ENCODE assay signal across 26 mouse cellular contexts in genomic region chr8:125406453-125406852, GRCm38 (mm10).
A peak's percentile ranks its signal among the peaks of the same experiment; 100 is the strongest.
DNase-seq lines count a peak whose midpoint lies in the region; ATAC-seq and TF ChIP-seq lines count a peak whose summit lies in the region.
"Had no signal": no experiment of that assay in that cellular context is flagged by ENCODE, and none has a peak within 500 bp of the region (broad histone marks: within the 10 kb centered on the region; RNA-seq: fewer than 3 reads in every experiment).

No protein-coding gene starts in this region.

- ATAC-seq in heart, embryonic 14.5 days (ENCODE audit: insufficient number of reproducible peaks, insufficient read depth, low FRiP score, low read depth), result no peak
- 0 out of 2 replicates have a peak, but pooled peaks have one; percentile 36 for ATAC-seq in hindbrain, embryonic 12.5 days (ENCODE audit: low FRiP score)
- ATAC-seq in hindbrain, embryonic 14.5 days (ENCODE audit: low FRiP score), result no peak
- peak; percentile 62; the same call in 1 of the 2 replicates for ATAC-seq in midbrain, postnatal 0 days (ENCODE audit: low FRiP score)
- no peak for ATAC-seq in midbrain, embryonic 11.5 days (ENCODE audit: low FRiP score)
- ATAC-seq: activated CD4-positive, CD25-positive, alpha-beta regulatory T cell, adult 4 months; forebrain, postnatal 0 days; intestine, postnatal 0 days; liver, embryonic 12.5 days; liver, postnatal 0 days; midbrain, embryonic 15.5 days had no signal

- no peak overlapping the region for H3K4me2 ChIP-seq in heart, embryonic 14.5 days (ENCODE audit: low read length)
- no peak overlapping the region for H3K4me2 ChIP-seq in hindbrain, embryonic 12.5 days (replicated peaks)
- H3K4me2 ChIP-seq in hindbrain, embryonic 14.5 days (replicated peaks), result no peak overlapping the region
- H3K4me2 ChIP-seq in midbrain, postnatal 0 days (ENCODE audit: low read depth, low read length, poor library complexity, severe bottlenecking), result no peak overlapping the region
- no peak overlapping the region for H3K4me2 ChIP-seq in midbrain, embryonic 11.5 days
- H3K4me2 ChIP-seq: embryonic facial prominence, embryonic 15.5 days; forebrain, embryonic 12.5 days; liver, embryonic 12.5 days; midbrain, embryonic 15.5 days; neural tube, embryonic 13.5 days had no signal

- TF ChIP-seq CTCF in midbrain, postnatal 0 days (IDR thresholded peaks at IDR 0.05), result no peak

- DNase-seq in heart, adult 18-20 months, result no peak
- no peak for DNase-seq in hindbrain, embryonic 14.5 days (ENCODE audit: low spot score)
- peak; percentile 40 for DNase-seq in midbrain, postnatal 0 days (ENCODE audit: low spot score)
- no peak for DNase-seq in midbrain, embryonic 11.5 days (ENCODE audit: low spot score, missing footprints)
- no peak for DNase-seq in natural killer cell, adult 2 months (ENCODE audit: low spot score in 2 of 2)
- DNase-seq: B cell, adult 2 months; cerebellum, adult 2 months; forebrain, postnatal 0 days; kidney, adult 9 months; kidney, postnatal 10 days; layer of hippocampus, postnatal 36 days; left cerebral cortex, postnatal 4 days; liver, postnatal 0 days; lung, postnatal 36 days; thymus, postnatal 4 days had no signal

- H3K27me3 ChIP-seq in heart, embryonic 14.5 days (ENCODE audit: control insufficient read depth, insufficient read depth, low read length), result no peaks in the 10 kb centered on the region
- H3K27me3 ChIP-seq in hindbrain, embryonic 12.5 days, result no peaks in the 10 kb centered on the region
- no peaks in the 10 kb centered on the region for H3K27me3 ChIP-seq in hindbrain, embryonic 14.5 days (ENCODE audit: control insufficient read depth, insufficient read depth, low read length)
- H3K27me3 ChIP-seq in midbrain, postnatal 0 days (ENCODE audit: insufficient read depth, low read length), result no peaks in the 10 kb centered on the region
- H3K27me3 ChIP-seq in midbrain, embryonic 11.5 days (ENCODE audit: control insufficient read depth, insufficient read depth, low read length), result no peaks in the 10 kb centered on the region
- H3K27me3 ChIP-seq: embryonic facial prominence, embryonic 15.5 days; forebrain, embryonic 12.5 days; liver, embryonic 12.5 days; midbrain, embryonic 15.5 days; neural tube, embryonic 13.5 days had no signal

- H3K27ac ChIP-seq in heart, embryonic 14.5 days (replicated peaks in 1 of 2; ENCODE audit: control insufficient read depth in 1 of 2, insufficient read depth in 1 of 2, low read depth in 2 of 2, low read length in 2 of 2), result peak overlapping the region; percentile 65 to 71
- H3K27ac ChIP-seq in hindbrain, embryonic 12.5 days, result 0 out of 2 replicates have a peak overlapping the region, but pooled peaks have one; percentile 23
- no peak overlapping the region for H3K27ac ChIP-seq in hindbrain, embryonic 14.5 days
- H3K27ac ChIP-seq in midbrain, postnatal 0 days (ENCODE audit: low read depth, low read length), result no peak overlapping the region
- no peak overlapping the region for H3K27ac ChIP-seq in midbrain, embryonic 11.5 days (ENCODE audit: low read depth, low read length)
- H3K27ac ChIP-seq: embryonic facial prominence, embryonic 10.5 days; embryonic facial prominence, embryonic 15.5 days; forebrain, embryonic 12.5 days; liver, embryonic 12.5 days; midbrain, embryonic 15.5 days; neural tube, embryonic 13.5 days had no signal

- no peak overlapping the region for H3K4me3 ChIP-seq in heart, embryonic 14.5 days (ENCODE audit: control insufficient read depth in 1 of 2, insufficient read depth in 1 of 2, low read depth in 1 of 2, low read length in 2 of 2)
- H3K4me3 ChIP-seq in hindbrain, embryonic 12.5 days, result no peak overlapping the region
- no peak overlapping the region for H3K4me3 ChIP-seq in hindbrain, embryonic 14.5 days (replicated peaks; ENCODE audit: low read length)
- H3K4me3 ChIP-seq in midbrain, postnatal 0 days (ENCODE audit: low read depth, low read length), result no peak overlapping the region
- no peak overlapping the region for H3K4me3 ChIP-seq in midbrain, embryonic 11.5 days (ENCODE audit: low read depth, low read length)
- H3K4me3 ChIP-seq: embryonic facial prominence, embryonic 10.5 days; embryonic facial prominence, embryonic 15.5 days; forebrain, embryonic 12.5 days; liver, embryonic 12.5 days; midbrain, embryonic 15.5 days; myocyte; neural tube, embryonic 13.5 days had no signal

- peaks cover 9% of the 10 kb centered on the region for H3K9me3 ChIP-seq in heart, embryonic 14.5 days (ENCODE audit: control insufficient read depth, low read length)
- H3K9me3 ChIP-seq in hindbrain, embryonic 12.5 days (replicated peaks), result no peaks in the 10 kb centered on the region
- H3K9me3 ChIP-seq in hindbrain, embryonic 14.5 days (ENCODE audit: control insufficient read depth, low read length), result no peaks in the 10 kb centered on the region
- no peaks in the 10 kb centered on the region for H3K9me3 ChIP-seq in midbrain, postnatal 0 days (ENCODE audit: low read length)
- H3K9me3 ChIP-seq in midbrain, embryonic 11.5 days (ENCODE audit: control insufficient read depth, low read length), result peaks cover 2% of the 10 kb centered on the region; the same call in 1 of the 2 replicates
- H3K9me3 ChIP-seq: embryonic facial prominence, embryonic 15.5 days; forebrain, embryonic 12.5 days; midbrain, embryonic 15.5 days had no signal

- H3K4me1 ChIP-seq in heart, embryonic 14.5 days (ENCODE audit: control insufficient read depth in 2 of 2, insufficient read depth in 2 of 2, low read length in 2 of 2), result peaks cover 21 to 30% of the 10 kb centered on the region in 2 experiments
- H3K4me1 ChIP-seq in hindbrain, embryonic 12.5 days, result peaks cover 23% of the 10 kb centered on the region
- H3K4me1 ChIP-seq in hindbrain, embryonic 14.5 days (replicated peaks; ENCODE audit: control insufficient read depth, insufficient read depth, low read length), result 0 out of 2 replicates have a peak, but pooled peaks cover 7% of the 10 kb centered on the region
- no peaks in the 10 kb centered on the region for H3K4me1 ChIP-seq in midbrain, postnatal 0 days (ENCODE audit: insufficient read depth, low read length)
- H3K4me1 ChIP-seq in midbrain, embryonic 11.5 days (ENCODE audit: control insufficient read depth, insufficient read depth, low read length), result peaks cover 2% of the 10 kb centered on the region; the same call in 1 of the 2 replicates
- H3K4me1 ChIP-seq: embryonic facial prominence, embryonic 15.5 days; liver, embryonic 12.5 days had no signal

- 21% methylated on average over 5 of the region's 5 CpGs for WGBS in heart, embryonic 14.5 days
- WGBS in hindbrain, embryonic 12.5 days, result 65% methylated on average over 5 of the region's 5 CpGs
- 54% methylated on average over 5 of the region's 5 CpGs for WGBS in hindbrain, embryonic 14.5 days
- WGBS in midbrain, postnatal 0 days, result 53% methylated on average over 5 of the region's 5 CpGs
- WGBS in midbrain, embryonic 11.5 days, result 65% methylated on average over 5 of the region's 5 CpGs

- no peak overlapping the region for H3K9ac ChIP-seq in heart, embryonic 14.5 days (ENCODE audit: low read length)
- no peak overlapping the region for H3K9ac ChIP-seq in hindbrain, embryonic 12.5 days
- no peak overlapping the region for H3K9ac ChIP-seq in hindbrain, embryonic 14.5 days
- H3K9ac ChIP-seq in midbrain, postnatal 0 days (replicated peaks; ENCODE audit: low read length, poor library complexity, severe bottlenecking), result no peak overlapping the region
- H3K9ac ChIP-seq in midbrain, embryonic 11.5 days (ENCODE audit: low read length), result no peak overlapping the region
- H3K9ac ChIP-seq: embryonic facial prominence, embryonic 15.5 days; forebrain, embryonic 12.5 days; forebrain, postnatal 0 days; liver, embryonic 12.5 days; liver, postnatal 0 days; midbrain, embryonic 15.5 days; neural tube, embryonic 13.5 days had no signal

- no peaks in the 10 kb centered on the region for H3K36me3 ChIP-seq in heart, embryonic 14.5 days (ENCODE audit: control insufficient read depth, insufficient read depth, low read length)
- H3K36me3 ChIP-seq in hindbrain, embryonic 12.5 days, result no peaks in the 10 kb centered on the region
- no peaks in the 10 kb centered on the region for H3K36me3 ChIP-seq in hindbrain, embryonic 14.5 days (replicated peaks; ENCODE audit: control insufficient read depth, insufficient read depth)
- H3K36me3 ChIP-seq in midbrain, postnatal 0 days (ENCODE audit: insufficient read depth, low read length), result no peaks in the 10 kb centered on the region
- no peaks in the 10 kb centered on the region for H3K36me3 ChIP-seq in midbrain, embryonic 11.5 days (ENCODE audit: control insufficient read depth, insufficient read depth, low read length)
- H3K36me3 ChIP-seq: embryonic facial prominence, embryonic 10.5 days; embryonic facial prominence, embryonic 15.5 days; forebrain, embryonic 12.5 days; liver, embryonic 12.5 days; midbrain, embryonic 15.5 days; neural tube, embryonic 13.5 days had no signal

Comparison
In these comparisons a context has a peak if more than half of its experiments do, and no peak if none do; other contexts are left out.
1. ATAC-seq: peak in hindbrain, embryonic 12.5 days (single experiment) and midbrain, postnatal 0 days (single experiment); none in heart, embryonic 14.5 days (single experiment), hindbrain, embryonic 14.5 days (single experiment) and midbrain, embryonic 11.5 days (single experiment).
2. H3K27ac ChIP-seq: peak in heart, embryonic 14.5 days (2 of 2) and hindbrain, embryonic 12.5 days (single experiment); none in hindbrain, embryonic 14.5 days (single experiment), midbrain, postnatal 0 days (single experiment) and midbrain, embryonic 11.5 days (single experiment).